8 mouse cellular contexts compared by ENCODE assay signal in genomic region chr12:111713004-111713651, GRCm38 (mm10). TPM values are rescaled to one million over a fixed set of nuclear protein-coding genes. Genes with fewer than 3 reads are reported as not detected.
A peak's percentile ranks its signal among the peaks of the same experiment; 100 is the strongest.
DNase-seq lines count a peak whose midpoint lies in the region; ATAC-seq lines count a peak whose summit lies in the region.

TSS of gene Bag5 (minus strand) at chr12:111713257.
TSS of gene Apopt1 (plus strand) at chr12:111713261.

- peak; percentile 87 to 90 for DNase-seq in adrenal gland, adult 18-20 months (ENCODE audit: low spot score in 2 of 2)
- peak; percentile 96 for DNase-seq in embryo, embryonic 10 days (ENCODE audit: low spot score)
- DNase-seq in gastrocnemius, postnatal 10 days, result peak; percentile 90
- DNase-seq in hindlimb bud, embryonic 11.5 days (ENCODE audit: extremely low spot score, low read depth, low spot score), result peak; percentile 44
- peak; percentile 85 to 94 for DNase-seq in left cerebral cortex, postnatal 10 days (ENCODE audit: extremely low spot score in 1 of 2, low spot score in 2 of 2)
- peak; percentile 93 to 94 for DNase-seq in right cerebral cortex, postnatal 10 days (ENCODE audit: low spot score in 2 of 2)
- DNase-seq in urinary bladder, postnatal 14 days (ENCODE audit: low spot score), result peak; percentile 92

- peak; percentile 95 for ATAC-seq in megakaryocyte progenitor cell, adult 5-6 weeks (replicated peaks; ENCODE audit: poor library complexity)

- intact Hi-C loops in left cerebral cortex, postnatal 10 days (cut with DNase I), result loop anchor here (5.0 kb wide), 1 partner anchor 41 kb away; the partner anchor contains the start of gene Ckb

RNA-seq across cellular contexts. Expression of gene Bag5, which starts in this region (rescaled TPM):
- total RNA-seq in adrenal gland, adult 18-20 months (2021), result 10 to 100 TPM; 43.1 to 43.7 TPM
- 10 to 100 TPM; 17.5 to 21.1 TPM for total RNA-seq in gastrocnemius, postnatal 10 days (2021)
- 10 to 100 TPM; 40.6 to 43.2 TPM for total RNA-seq in left cerebral cortex, postnatal 10 days (2021)
- total RNA-seq in megakaryocyte progenitor cell, adult 5-6 weeks (2015), result 23.6 and 25.8 TPM in 2 replicates
- total RNA-seq in megakaryocyte progenitor cell, adult 5-6 weeks (2017), result 29.2 and 46.3 TPM in 2 replicates

RNA-seq across cellular contexts. Expression of gene Apopt1, which starts in this region (rescaled TPM):
- total RNA-seq in adrenal gland, adult 18-20 months (2021), result 10 to 100 TPM; 61.0 to 61.3 TPM
- total RNA-seq in gastrocnemius, postnatal 10 days (2021), result 10 to 100 TPM; 34.7 to 39.5 TPM
- total RNA-seq in left cerebral cortex, postnatal 10 days (2021), result 10 to 100 TPM; 37.9 to 38.6 TPM
- total RNA-seq in megakaryocyte progenitor cell, adult 5-6 weeks (2015), result 67.5 and 72.1 TPM in 2 replicates
- 54.7 and 55.7 TPM in 2 replicates for total RNA-seq in megakaryocyte progenitor cell, adult 5-6 weeks (2017)

Comparison
In these comparisons a context has a peak if more than half of its experiments do, and no peak if none do; other contexts are left out.
1. Peak in every context shown above with its lines: DNase-seq and ATAC-seq.
2. DNase-seq: peak in every context shown above with its lines; median percentile 96 in embryo, embryonic 10 days; 94 in right cerebral cortex, postnatal 10 days; 92 in urinary bladder, postnatal 14 days; 90 in gastrocnemius, postnatal 10 days; 90 in left cerebral cortex, postnatal 10 days; 88 in adrenal gland, adult 18-20 months; 44 in hindlimb bud, embryonic 11.5 days.